In genomic region chr13:54337541-54337940, GRCm38 (mm10) we compare ENCODE assay signal across 15 mouse cellular contexts. TPM values are rescaled to one million over a fixed set of nuclear protein-coding genes. Genes with fewer than 3 reads are reported as not detected.
DNase-seq lines count a peak whose midpoint lies in the region; ATAC-seq and TF ChIP-seq lines count a peak whose summit lies in the region.
"Had no signal": no experiment of that assay in that cellular context is flagged by ENCODE, and none has a peak within 500 bp of the region (broad histone marks: within the 10 kb centered on the region; RNA-seq: fewer than 3 reads in every experiment).

No protein-coding gene starts in this region.

- TF ChIP-seq POLR2A in cerebellum, adult 2 months (IDR thresholded peaks at IDR 0.05; ENCODE audit: borderline replicate concordance, insufficient read depth, low read length), result no peak

- H3K4me1 ChIP-seq in cerebellum, adult 2 months (ENCODE audit: control insufficient read depth, insufficient read depth, low read length), result peaks cover 58% of the 10 kb centered on the region
- H3K4me1 ChIP-seq: liver, embryonic 13.5 days had no signal

- no peak overlapping the region for H3K4me3 ChIP-seq in cerebellum, adult 2 months (replicated peaks; ENCODE audit: insufficient read depth, low read depth, low read length)
- H3K4me3 ChIP-seq: forebrain, embryonic 13.5 days; heart, embryonic 15.5 days; hindbrain, embryonic 10.5 days; limb, embryonic 10.5 days; liver, embryonic 13.5 days; lung, embryonic 15.5 days had no signal

- TF ChIP-seq CTCF in cerebellum, adult 2 months (IDR thresholded peaks at IDR 0.05; ENCODE audit: borderline replicate concordance, insufficient read depth, low read depth, low read length), result no peak

- no peaks in the 10 kb centered on the region for H3K27me3 ChIP-seq in cerebellum, adult 2 months (ENCODE audit: control insufficient read depth, insufficient read depth, low read length)
- H3K27me3 ChIP-seq: forebrain, embryonic 13.5 days; heart, embryonic 15.5 days; liver, embryonic 13.5 days; lung, embryonic 15.5 days had no signal

- H3K27ac ChIP-seq in cerebellum, adult 2 months (ENCODE audit: insufficient read depth, low read length), result peak overlapping the region; percentile 72
- H3K27ac ChIP-seq: heart, embryonic 15.5 days; limb, embryonic 10.5 days; liver, embryonic 13.5 days; lung, embryonic 15.5 days had no signal

- 54% methylated on average over 7 of the region's 7 CpGs for WGBS in cerebellum, adult 2 months

- no peak for ATAC-seq in cerebellum, adult (ENCODE audit: insufficient number of reproducible peaks, low FRiP score, low TSS enrichment)
- ATAC-seq: forebrain, embryonic 13.5 days; midbrain, embryonic 16.5 days had no signal

- no peak for DNase-seq in cerebellum, adult 2 months
- DNase-seq in kidney, adult 9 months, result peak; percentile 37
- DNase-seq in kidney, adult 18-20 months, result no peak
- peak; percentile 51 for DNase-seq in ovary, adult 18-20 months (ENCODE audit: low spot score)
- no peak for DNase-seq in ovary, postnatal 10 days (ENCODE audit: low spot score)
- peak; percentile 31 to 43 for DNase-seq in kidney, postnatal 25 days
- no peak for DNase-seq in cerebellum, adult 11 months
- DNase-seq: liver, embryonic 13.5 days had no signal

RNA-seq across cellular contexts. Expression of gene Cplx2, which starts 33.6 kb away (rescaled TPM):
- 361 and 392 TPM in 2 replicates for polyA plus RNA-seq in cerebellum, adult 2 months (2012; rRNA removed)

Comparison
In these comparisons a context has a peak if more than half of its experiments do, and no peak if none do; other contexts are left out.
1. DNase-seq: peak in kidney, adult 9 months (single experiment), ovary, adult 18-20 months (single experiment) and kidney, postnatal 25 days (2 of 2); none in cerebellum, adult 2 months (0 of 2), kidney, adult 18-20 months (single experiment), ovary, postnatal 10 days (single experiment) and cerebellum, adult 11 months (single experiment).